Mouse (Mus musculus) cerebellum, adult 9-10 months (tissue): Measurements from ENCODE around the gene Wdr44.
A peak's percentile ranks its signal among the peaks of the same experiment; 100 is the strongest.
"Not testable (repeated sequence)": the region's sequence is repeated elsewhere in the genome, so short reads cannot be mapped to it uniquely, and the experiment has no call there.

ENCODE experiments used
- DNase-seq: peaks from one replicate; pipeline ENCODE4 v3.0.0; 2022

The Wdr44 gene

DNA sequence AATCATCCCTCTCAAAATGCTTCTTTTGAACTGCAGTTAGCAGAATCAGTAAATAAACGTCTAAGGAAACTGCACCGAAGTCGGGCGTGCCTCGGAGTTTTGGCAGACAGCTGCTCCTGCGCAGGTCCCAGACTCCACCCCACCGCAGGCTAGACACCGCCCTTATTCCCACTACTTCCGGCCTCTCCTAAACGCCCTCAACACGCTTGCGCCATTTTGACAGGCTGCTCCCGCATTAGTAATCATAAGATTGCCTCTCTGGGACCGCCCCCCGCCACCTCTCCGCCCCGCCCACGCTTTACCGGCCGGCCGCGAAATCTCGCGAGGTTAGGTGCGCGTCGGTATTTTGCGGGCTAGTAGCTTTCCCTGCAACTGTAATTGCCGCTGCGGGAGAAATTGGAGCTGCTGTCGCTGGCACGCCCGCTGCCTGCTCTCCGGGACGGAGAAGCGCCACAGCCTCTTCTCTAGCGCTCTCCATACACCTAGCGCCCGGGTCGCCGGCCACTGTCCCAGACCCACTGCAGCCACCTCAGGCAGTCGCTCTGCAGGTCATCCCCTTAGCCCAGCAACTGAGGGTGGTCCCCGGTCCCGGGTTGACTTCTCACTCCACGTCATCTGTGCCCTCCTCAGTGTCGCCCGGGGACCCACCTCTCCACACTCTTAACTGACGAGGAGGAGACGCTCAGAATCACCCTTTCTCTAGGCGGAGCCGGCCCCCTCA is at the start of gene Wdr44:
TSS of gene Wdr44 (plus strand) at position 330 of the 721 bp plus-strand sequence.
- DNase-seq, result peak; percentile 93

DNA sequence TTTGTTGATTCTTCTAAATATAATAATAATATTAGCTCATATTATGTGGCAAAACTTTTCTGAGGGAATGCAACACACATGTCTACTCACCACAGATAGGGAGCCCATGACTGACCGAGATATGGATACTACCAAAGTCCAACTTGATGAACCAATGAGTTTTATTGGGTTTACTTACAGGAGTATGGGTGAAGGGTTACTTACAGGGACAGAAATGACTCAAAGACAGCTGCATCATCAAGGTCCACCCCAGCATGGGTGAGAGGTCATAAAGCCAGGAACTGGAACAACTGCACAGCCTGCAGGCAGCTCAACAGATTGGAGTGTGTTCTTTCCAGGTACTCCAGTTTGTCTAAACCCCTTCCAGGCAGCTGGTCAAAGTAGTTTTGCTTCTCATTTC is 44.5 kb upstream of the Wdr44 start:
- DNase-seq, result no peak

DNA sequence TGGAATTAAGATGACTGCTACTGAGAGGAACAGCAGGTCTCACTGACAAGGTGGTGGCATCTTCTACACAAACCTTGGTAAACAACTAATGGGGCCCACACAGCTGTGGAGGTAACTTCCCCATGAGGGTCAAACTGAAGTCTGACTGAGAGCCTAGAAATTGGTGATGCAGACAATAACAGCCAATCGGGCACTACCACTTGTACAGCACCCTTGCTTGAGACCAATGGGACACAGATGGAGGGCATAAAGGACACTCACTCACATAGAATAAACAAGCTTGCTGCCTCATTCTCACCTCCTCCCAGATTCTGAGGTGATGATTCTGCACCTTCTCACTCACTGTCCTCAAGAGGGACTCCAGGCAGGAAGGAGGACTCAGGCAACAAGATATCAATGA is 30.6 kb upstream of the Wdr44 start:
- DNase-seq, result no peak

DNA sequence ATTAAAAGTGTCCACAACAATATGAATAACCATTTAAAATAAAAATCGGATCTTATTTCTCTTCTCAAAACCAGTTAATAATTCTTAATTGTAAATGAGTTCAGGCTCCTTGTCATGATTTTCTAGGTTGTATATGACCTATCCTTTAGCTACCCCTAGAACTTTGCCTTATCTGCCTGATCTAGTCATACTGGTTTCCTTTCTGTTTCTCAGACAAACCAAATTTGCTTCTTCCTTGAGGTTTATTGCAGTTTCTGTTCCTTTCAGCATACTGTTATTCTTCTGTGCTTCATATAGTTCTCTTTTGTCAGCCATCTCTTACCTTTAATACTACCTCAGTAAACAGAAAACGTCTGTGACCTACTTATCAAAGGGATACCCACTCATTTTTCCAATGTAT is 19.7 kb upstream of the Wdr44 start:
- no peak for DNase-seq

DNA sequence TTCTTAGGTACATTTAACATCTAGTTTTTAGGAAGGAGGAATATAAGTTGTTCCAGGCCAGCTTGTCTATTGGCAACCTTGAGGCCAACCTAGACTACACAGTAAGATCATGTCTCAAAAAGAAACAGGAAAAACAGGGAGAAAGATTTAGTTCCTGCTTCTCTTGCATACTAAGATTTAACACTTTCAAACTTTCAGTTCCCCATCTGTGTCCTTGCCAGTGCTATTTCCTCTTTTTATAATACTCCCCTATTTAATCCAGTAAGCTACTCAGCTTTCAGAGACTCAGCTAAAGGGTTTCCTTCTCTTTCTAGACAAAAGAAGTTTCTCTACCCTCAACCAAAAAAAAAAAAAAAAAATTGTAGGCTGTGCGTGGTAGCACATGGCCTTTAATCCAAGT is 17.4 kb upstream of the Wdr44 start:
- DNase-seq, result no peak

DNA sequence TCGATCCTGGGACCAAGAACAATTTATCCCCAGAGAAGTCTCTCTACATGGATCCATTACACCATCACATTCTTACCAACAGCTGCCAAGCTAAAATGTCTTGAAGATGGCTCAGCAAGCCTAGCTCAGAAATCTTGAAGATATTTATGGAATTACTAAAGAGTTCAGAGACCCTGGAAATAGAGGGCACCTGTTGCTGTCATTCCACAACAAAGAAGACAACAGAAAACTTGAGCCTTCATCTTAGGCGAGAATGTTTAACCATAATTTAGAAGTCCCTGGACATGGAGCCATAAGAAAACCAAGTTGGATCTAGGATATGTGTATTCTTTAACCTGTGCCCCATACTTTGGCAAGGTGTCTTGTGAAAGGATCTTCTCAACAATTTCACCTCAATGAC is 16.3 kb upstream of the Wdr44 start:
- no peak for DNase-seq

DNA sequence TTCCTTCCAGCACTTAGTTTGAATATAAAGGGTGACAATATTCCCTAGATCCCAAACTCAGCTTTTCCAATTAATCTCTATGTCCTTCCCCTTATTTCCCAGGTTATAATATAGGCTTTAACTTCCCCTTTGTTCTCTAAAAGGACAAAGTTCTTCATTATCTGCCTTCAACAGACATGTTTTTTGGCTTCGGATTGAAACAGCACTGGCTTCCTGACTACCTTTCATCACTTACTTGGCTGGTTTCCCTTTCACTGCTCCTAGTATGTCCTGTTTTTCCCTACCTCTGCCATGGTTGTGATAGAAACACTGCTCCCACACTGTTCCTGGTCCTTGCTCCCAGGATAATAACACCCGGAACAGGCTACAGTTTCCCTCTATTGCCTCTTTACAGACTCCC is 15.3 kb upstream of the Wdr44 start:
- DNase-seq, result no peak

DNA sequence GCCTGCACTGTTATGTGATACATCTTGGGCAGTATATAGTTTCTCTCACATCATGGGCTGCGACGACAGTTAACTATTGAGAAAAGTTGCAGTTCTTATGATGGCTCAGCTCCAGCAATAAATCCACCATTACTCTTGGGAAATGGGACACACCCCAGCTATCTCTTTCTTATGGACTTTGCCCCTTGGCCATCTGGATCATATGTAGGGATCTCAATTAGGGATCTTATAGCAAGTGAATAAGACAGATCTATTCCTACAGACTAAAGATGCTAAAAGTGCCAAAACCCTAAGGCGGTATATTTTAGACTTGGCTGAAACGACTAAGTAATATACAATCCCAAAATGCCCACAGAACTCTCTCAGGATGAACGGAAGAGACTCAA is 522 bp upstream of the Wdr44 start:
- DNase-seq, result no peak

DNA sequence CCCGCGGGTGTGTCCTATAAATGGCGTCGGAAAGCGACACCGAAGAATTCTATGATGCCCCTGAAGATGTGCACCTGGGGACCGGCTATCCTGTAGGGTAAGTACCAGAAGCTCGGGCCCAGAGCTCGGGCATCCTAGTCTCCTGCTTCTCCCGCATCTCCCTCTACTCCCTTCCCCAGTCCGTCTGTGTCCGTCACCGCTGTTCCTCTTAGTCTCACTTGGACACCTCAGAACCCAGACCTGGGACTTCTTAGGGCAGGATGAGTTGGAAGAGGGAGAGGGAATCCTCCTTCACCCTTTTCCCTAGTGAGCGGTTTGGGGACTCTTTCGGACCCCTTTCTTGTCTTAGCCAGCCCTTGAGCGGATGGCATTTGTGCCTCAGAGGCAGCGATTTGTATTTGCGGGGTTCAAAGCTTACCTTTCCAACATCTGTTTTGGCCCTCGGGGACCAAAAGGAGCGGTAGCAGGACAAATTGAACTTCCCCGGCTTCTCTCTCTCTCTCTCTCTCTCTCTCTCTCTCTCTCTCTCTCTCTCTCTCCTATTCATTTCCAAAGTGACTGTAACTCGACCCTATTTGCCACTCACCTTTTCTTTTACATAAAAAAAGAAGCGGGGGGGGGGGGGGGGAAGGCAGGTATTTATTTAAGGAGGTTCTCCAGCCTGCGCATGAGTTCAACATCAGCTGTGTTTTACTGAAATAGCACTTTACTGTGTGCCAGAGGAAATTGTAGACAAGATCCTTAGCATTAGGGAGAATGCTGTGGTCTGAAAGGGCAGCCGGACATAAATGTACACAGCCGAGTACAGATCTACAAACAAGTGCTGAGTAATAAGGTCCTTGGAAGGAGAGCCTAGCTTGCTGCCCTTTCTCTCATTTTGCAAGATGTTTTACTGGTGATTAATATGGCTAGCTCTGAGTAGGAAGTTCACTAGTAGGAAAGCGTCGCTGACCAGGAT is 871 bp downstream of the Wdr44 start:
- DNase-seq, result no peak

DNA sequence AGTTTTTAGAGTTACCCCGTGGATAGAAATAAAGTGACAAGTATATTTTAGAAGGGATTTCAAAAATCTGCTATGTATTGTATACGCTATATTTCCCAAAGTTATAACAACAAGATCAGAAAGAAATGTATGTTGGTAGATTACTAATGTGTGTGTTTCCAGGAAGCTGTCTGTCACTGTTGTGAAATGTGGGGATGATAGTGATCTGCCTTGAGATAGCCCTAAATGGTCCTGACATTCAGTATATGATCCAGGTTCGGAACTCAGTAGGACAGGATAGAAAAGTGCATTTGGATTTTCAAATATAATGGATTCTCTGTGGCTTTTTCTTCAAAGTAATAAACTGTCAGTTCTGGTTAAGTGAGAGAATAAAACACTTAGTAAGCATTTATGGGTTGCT is 1.7 kb downstream of the Wdr44 start:
- DNase-seq, result no peak

DNA sequence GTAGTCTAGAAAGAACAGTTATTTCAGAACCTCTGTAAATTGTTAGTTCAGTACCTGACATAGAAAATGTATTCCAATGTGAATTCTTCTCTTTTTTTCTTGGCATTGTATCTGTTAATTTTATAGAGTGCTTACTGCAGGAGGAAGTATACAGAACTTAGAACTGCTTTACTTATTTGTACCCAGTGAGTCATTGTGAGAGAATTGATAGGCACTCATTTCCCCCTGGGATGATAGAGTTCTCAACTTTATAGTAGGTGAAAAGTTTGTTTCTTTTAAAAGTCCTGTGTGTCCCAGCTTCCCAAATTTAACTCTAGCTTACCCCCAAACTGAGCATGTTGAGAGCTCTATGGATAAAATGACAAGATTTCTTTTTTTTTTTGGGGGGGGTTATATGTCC is 2.3 kb downstream of the Wdr44 start:
- DNase-seq, result no peak

DNA sequence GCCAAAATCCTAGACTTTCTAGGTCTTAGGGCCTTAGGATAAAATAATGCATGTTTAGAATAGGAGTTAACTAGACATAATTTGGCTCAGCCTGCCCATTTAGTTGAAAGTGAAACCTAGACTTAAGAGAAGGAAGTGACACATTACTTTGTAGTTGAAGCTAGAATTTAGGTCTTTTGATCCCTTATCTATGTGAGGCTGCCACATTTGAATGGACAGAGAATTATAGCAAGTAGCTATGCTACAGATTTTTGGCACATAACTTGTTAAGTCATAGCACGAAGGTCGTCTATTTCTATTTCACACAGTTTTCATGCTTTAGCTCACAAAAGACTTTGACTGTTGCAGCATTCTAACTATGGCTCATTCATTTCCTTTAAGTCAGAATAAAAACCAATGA is 4.5 kb downstream of the Wdr44 start:
- DNase-seq, result no peak

DNA sequence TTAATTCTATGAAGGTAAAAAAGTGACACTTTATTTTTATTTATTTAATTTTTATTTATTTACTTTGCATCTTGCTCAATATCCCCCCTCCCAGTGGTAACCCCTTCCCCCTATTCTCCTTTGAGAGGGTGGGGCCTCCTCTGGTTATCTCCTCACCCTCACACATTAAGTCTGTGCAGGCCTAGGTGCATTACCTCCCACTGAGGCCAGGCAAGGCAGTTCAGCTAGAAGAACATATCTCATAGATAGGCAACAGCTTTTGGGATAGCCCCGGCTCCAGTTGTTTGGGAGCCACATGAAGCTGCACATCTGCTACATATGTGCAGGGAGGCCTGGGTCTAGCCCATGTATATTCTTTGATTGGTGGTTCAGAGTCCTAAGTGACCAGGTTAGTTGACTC is 6.2 kb downstream of the Wdr44 start:
- no peak for DNase-seq

DNA sequence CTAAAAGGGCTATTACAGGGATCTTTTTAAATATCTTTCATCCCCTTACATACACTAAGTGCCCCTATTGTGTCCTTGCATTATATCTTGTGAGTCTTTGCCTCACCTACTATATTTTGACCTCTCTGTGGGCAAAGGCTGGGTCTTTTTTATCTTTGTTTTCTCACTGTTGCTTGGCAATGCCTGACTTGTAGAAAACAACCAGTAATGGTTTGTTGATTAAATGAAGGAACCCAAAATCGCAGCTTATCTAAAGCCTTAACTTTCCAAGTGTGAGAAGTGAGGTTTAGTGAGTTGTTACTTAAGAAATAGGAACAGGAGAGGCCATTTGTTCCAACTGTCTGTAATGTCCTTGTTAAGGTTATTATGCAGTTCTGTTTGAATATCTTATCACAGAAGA is 24.4 kb downstream of the Wdr44 start:
- DNase-seq, result no peak

DNA sequence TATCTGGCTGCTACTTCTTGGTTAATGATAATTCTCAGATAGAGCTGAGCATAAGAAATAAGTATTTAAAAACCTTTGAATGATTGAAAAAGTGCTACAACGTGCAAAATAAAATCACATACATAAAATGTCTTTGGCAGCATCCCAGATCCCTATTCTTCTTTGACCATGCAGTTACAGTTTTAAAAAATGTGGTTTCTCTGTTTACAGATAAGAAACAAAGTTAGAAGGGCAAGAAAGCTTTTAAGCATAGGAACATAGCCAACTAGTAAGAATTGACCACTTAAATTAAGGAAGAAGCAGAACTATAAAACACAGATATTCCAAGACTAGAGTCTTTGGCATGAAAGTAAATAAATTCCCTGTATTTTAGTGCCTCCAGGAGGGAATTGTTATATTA is 34.6 kb downstream of the Wdr44 start:
- DNase-seq, result no peak

DNA sequence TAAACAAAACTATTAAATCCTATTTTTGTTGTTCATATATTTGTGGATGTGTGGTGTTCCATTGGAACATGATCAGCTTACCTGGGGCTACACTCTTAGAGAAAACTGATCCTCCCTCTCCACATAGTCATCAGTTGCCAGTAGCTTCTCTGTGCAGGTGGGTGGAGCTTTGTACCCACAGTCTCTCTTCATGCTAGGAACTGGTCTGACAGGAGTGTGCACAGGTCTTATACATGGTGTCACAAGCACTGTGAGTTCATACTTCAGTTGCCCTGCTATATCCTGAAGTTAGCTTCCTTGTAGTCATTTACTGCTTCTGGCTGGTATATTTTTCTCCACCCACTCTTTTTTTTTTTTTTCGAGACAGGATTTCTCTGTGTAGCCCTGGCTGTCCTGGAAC is 61.8 kb downstream of the Wdr44 start:
- no peak for DNase-seq

DNA sequence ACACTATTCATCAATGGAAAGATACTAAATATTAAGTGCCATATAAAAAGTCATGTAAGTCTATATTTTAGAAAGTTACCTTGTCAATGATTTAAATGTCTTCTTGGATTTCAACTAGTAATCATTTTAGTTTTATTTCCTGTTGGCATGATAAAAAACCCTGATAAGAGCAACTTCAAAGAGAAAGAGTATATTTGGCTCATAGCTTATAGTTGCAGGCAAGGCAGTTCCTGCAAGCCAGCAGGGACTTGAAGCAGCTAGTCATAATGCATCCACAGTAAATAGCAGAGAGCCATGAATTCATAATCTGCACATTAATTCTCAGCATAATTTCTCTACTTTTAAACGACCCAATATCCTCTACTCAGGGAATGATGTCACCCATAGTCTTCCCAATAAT is 75.0 kb downstream of the Wdr44 start:
- no peak for DNase-seq

DNA sequence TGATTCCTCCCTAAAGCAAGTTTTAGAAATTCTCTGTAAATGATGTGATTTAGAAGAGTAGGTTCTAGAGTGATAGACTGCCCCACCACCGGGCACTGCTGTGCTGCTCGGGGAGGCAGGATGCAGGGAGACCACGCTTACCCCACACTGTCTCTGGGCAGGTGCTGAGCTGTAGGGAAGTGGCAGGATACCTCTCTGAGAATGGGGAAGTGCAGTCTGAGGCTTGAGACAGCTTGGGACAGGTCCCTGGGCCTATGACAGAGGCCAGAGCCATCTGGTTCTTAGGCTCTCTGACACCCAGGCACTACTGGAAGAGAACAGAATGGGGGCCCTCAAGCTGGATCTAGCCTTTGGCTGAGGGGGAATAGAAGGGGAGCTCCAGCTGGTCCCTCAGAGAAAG is 114.3 kb downstream of the Wdr44 start:
- no peak for DNase-seq

DNA sequence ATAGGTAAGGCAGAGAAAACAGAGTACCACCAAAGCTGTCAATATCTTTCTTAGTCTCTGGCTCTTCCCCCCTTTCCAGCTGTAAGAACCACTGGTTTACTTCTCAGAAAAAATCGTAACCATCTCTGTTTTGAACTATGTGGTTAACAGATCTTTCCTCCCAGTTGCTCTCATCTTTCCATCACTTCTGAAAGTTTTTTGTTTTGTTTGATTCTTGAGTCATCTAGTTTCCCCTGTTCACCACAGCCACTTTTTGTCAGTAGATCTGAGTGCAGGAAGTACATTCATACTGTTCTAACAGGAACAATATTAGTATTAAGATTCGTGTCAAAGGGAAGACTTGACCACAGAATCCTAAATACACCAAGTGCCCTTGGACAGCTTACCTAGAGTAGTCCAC is 117.5 kb downstream of the Wdr44 start:
- no peak for DNase-seq

DNA sequence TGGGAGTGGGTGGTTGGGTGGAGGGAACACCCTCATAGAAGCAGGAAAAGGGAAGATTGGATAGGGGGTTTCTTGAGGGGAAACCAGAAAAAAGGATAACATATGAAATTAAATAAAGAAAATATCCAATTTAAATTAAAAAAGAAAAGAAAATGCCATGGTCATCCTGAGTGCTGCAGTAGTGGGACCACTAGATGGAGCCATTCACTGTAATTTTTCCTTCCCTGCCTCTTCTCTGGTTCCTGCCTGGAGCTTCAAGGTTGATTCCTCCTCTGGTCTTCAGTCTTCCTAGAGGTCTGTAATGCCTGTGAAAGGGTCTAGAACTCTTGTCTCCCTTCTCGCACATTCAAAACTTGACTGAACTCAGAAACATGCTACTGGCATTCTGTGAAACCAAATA is 120.4 kb downstream of the Wdr44 start:
- DNase-seq, result not testable (repeated sequence)

DNA sequence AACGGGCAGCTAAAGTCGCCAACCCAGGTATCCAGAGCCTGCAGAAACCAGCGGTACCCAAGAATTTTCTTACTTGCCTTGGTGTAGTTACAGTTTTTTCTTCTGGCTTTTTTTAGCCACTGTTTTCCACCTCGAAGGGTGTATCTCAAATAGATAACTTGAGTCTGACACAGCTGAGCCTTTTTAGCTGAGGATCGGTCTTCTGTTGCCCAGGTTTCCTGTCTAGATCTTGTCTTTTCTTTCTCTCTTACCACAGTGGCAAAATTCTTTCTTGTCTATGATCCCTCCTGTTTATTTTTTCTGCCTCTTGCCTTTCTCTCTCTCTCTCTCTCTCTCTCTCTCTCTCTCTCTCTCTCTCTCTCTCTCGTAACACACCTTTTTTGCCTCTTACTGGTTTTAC is 130.0 kb downstream of the Wdr44 start:
- not testable (repeated sequence) for DNase-seq

DNA sequence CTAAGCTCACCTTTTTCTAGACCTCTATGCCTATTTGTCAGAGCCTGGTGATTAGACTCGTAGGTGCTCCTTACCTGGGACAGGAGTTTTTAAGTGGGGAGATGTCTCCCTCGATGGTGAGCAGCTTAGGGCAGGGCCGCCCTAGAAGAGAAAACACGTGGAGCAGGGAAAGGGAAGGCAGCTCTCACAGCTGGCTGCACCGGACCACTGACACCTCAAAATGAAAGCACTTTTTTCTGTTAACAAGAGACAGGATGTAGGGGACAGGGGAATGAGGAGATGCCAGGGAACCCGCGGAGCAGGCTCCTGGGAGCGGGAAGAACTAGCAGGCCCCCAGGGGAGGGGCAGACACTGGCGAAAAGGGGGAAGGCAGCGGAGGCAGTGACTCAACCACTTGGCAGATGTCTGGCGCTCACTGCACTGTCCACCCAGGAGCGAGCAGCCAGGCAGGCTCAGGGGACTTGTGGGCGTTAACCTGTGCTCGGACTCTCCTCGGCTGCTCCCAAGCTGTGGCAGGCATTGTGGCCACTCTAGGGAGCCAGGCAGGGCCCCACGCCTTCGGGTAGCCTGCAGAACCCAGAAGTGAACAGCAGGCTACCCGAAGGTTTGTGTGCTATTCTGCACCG is 130.7 kb downstream of the Wdr44 start:
- no peak for DNase-seq

DNA sequence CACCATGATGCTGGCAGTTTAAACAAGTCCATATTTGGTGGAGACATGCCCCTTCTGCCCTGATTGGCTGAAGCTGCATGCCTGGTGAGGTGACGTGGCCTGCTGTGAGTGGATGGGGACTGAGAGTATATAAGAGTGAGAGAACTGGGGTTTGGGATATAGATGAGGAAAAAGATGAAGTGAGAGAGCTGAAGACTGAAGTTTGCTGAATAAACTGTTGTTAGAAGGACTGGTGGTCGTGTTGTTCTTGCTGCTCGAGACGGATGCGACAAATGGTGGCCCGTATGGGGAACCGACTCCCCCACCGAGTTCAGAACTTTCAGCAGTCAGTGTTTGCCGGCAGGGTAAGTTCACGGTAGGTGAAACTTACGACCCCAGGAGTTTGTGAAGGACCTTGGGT is 140.9 kb downstream of the Wdr44 start:
- DNase-seq, result not testable (repeated sequence)

DNA sequence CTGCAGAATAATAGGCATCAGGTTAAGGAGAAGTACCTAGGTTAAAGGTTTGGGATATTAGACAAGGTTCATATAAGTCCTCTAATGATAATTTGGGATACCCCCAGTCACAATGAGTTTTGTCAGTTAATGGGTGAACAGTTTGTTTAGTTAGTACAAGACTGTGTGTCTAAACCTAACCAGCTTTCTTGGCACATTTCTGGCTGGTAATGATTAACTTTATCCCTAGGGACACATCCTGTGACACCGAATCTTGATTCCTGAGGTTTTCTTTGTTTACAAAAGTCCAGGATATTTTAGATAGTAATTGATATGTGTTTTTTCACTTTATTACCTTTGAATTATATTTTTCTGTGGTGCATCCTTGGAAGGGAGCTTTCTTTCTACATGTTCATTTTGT is 148.1 kb downstream of the Wdr44 start:
- no peak for DNase-seq
